Mouse (Mus musculus): Measurements from ENCODE around the gene Usp54.
"Not testable (repeated sequence)": the region's sequence is repeated elsewhere in the genome, so short reads cannot be mapped to it uniquely, and the experiment has no call there.

Usp54 gene

GRCm38 (mm10) chr14:20610146-20610545, 30.7 kb downstream of the Usp54 start:
- DNase-seq (ENCODE audit: low spot score), result peak; percentile 8

GRCm38 (mm10) chr14:20609519-20609918, 31.3 kb downstream of the Usp54 start:
- DNase-seq (ENCODE audit: low spot score), result no peak

- no peak for DNase-seq (ENCODE audit: low spot score)
Measured at GRCm38 (mm10) chr14:20607396-20608126, 33.3 kb downstream of the Usp54 start.

GRCm38 (mm10) chr14:20601287-20601686, 39.6 kb downstream of the Usp54 start:
- no peak for DNase-seq (ENCODE audit: low spot score)

GRCm38 (mm10) chr14:20600203-20600602, 40.7 kb downstream of the Usp54 start:
- DNase-seq (ENCODE audit: low spot score), result no peak

GRCm38 (mm10) chr14:20599542-20599941, 41.3 kb downstream of the Usp54 start:
- no peak for DNase-seq (ENCODE audit: low spot score)

- no peak for DNase-seq (ENCODE audit: low spot score)
Measured at GRCm38 (mm10) chr14:20595781-20596180, 45.1 kb downstream of the Usp54 start.

GRCm38 (mm10) chr14:20587458-20587857, 53.4 kb downstream of the Usp54 start:
- no peak for DNase-seq (ENCODE audit: low spot score)

- DNase-seq (ENCODE audit: low spot score), result no peak
Measured at GRCm38 (mm10) chr14:20578822-20579407, 61.9 kb downstream of the Usp54 start.

- peak; percentile 71 for DNase-seq (ENCODE audit: low spot score)
Measured at GRCm38 (mm10) chr14:20576179-20576578, 64.7 kb downstream of the Usp54 start.

GRCm38 (mm10) chr14:20573196-20573595, 67.7 kb downstream of the Usp54 start:
- DNase-seq (ENCODE audit: low spot score), result not testable (repeated sequence)

- no peak for DNase-seq (ENCODE audit: low spot score)
Measured at GRCm38 (mm10) chr14:20565256-20566021, 75.4 kb downstream of the Usp54 start.

- DNase-seq (ENCODE audit: low spot score), result no peak
Measured at GRCm38 (mm10) chr14:20564692-20565091, 76.2 kb downstream of the Usp54 start.

- DNase-seq (ENCODE audit: low spot score), result no peak
Measured at GRCm38 (mm10) chr14:20561897-20562296, 79.0 kb downstream of the Usp54 start.

GRCm38 (mm10) chr14:20550136-20550535, 90.7 kb downstream of the Usp54 start:
- no peak for DNase-seq (ENCODE audit: low spot score)

- DNase-seq (ENCODE audit: low spot score), result peak; percentile 59
Measured at GRCm38 (mm10) chr14:20546415-20546814, 94.4 kb downstream of the Usp54 start, which contains the start of gene Ppp3cb. Ppp3cb (minus strand) TSS chr14:20546573.

- peak; percentile 84 for DNase-seq (ENCODE audit: low spot score)
Measured at GRCm38 (mm10) chr14:20545529-20546331, 95.1 kb downstream of the Usp54 start.

GRCm38 (mm10) chr14:20544467-20545411, 96.1 kb downstream of the Usp54 start:
- DNase-seq (ENCODE audit: low spot score), result no peak

- no peak for DNase-seq (ENCODE audit: low spot score)
Measured at GRCm38 (mm10) chr14:20529643-20530042, 111.2 kb downstream of the Usp54 start.

GRCm38 (mm10) chr14:20520179-20520578, 120.7 kb downstream of the Usp54 start:
- DNase-seq (ENCODE audit: low spot score), result no peak

- DNase-seq (ENCODE audit: low spot score), result no peak
Measured at GRCm38 (mm10) chr14:20508424-20508823, 132.4 kb downstream of the Usp54 start.

Data from ovary, postnatal 14 days (tissue).